Mouse (Mus musculus) ES-CJ7 (cell line): ENCODE data around the gene Wnk1.

ENCODE experiments used
- DNase-seq: peaks from one replicate; pipeline ENCODE4 v3.0.0; 2011; ENCODE audit warnings: low read depth, low spot score

Gene Wnk1

GRCm38 (mm10) chr6:119905461-119905860, 133.0 kb downstream of the Wnk1 start:
- DNase-seq: no peak

GRCm38 (mm10) chr6:119903081-119903789, 135.2 kb downstream of the Wnk1 start:
- no peak for DNase-seq

GRCm38 (mm10) chr6:119902204-119903080, 136.0 kb downstream of the Wnk1 start, which contains the start of gene Rad52:
Gene Rad52 (plus strand): TSS chr6:119902698.
- DNase-seq: peak; percentile 96

GRCm38 (mm10) chr6:119892711-119893110, 145.8 kb downstream of the Wnk1 start:
- DNase-seq: no peak

GRCm38 (mm10) chr6:119883151-119883550, 155.3 kb downstream of the Wnk1 start:
- no peak for DNase-seq
